11 mouse cellular contexts compared by ENCODE assay signal in genomic region chr15:101135405-101135804, GRCm38 (mm10). TPM values are rescaled to one million over a fixed set of nuclear protein-coding genes. Genes with fewer than 3 reads are reported as not detected.
A peak's percentile ranks its signal among the peaks of the same experiment; 100 is the strongest.
DNase-seq lines count a peak whose midpoint lies in the region; ATAC-seq and TF ChIP-seq lines count a peak whose summit lies in the region.
"Had no signal": no experiment of that assay in that cellular context is flagged by ENCODE, and none has a peak within 500 bp of the region (broad histone marks: within the 10 kb centered on the region; RNA-seq: fewer than 3 reads in every experiment).

No protein-coding gene starts in this region.

- no peak for DNase-seq in heart, postnatal 10 days
- no peak for DNase-seq in neural tube, embryonic 11.5 days (ENCODE audit: low spot score)
- no peak for DNase-seq in neural tube, embryonic 10.5 days (ENCODE audit: extremely low spot score, low spot score)
- DNase-seq in frontal cortex, postnatal 25 days (ENCODE audit: low spot score in 2 of 2) = no peak
- no peak for DNase-seq in forebrain, postnatal 0 days
- DNase-seq in Muller cell, postnatal 12 days (ENCODE audit: inconsistent ontology term) = no peak
- DNase-seq: kidney, adult 2 months; liver, embryonic 13.5 days had no signal

- H3K36me3 ChIP-seq in heart, embryonic 14.5 days (ENCODE audit: control insufficient read depth, insufficient read depth, low read length) = no peaks in the 10 kb centered on the region
- H3K36me3 ChIP-seq in neural tube, embryonic 11.5 days (ENCODE audit: control insufficient read depth, insufficient read depth, low read length) = no peaks in the 10 kb centered on the region
- no peaks in the 10 kb centered on the region for H3K36me3 ChIP-seq in limb, embryonic 15.5 days
- H3K36me3 ChIP-seq in forebrain, postnatal 0 days (ENCODE audit: insufficient read depth) = no peaks in the 10 kb centered on the region
- H3K36me3 ChIP-seq: liver, embryonic 13.5 days had no signal

- H3K27me3 ChIP-seq in heart, embryonic 14.5 days (ENCODE audit: control insufficient read depth, insufficient read depth, low read length) = 0 out of 2 replicates have a peak, but pooled peaks cover 9% of the 10 kb centered on the region
- H3K27me3 ChIP-seq in neural tube, embryonic 11.5 days (ENCODE audit: control insufficient read depth, insufficient read depth, low read length) = peaks cover 3% of the 10 kb centered on the region
- peaks cover 8% of the 10 kb centered on the region; the same call in 1 of the 2 replicates for H3K27me3 ChIP-seq in limb, embryonic 15.5 days
- H3K27me3 ChIP-seq in forebrain, postnatal 0 days (ENCODE audit: insufficient read depth, low read length) = peaks cover 8% of the 10 kb centered on the region; the same call in 1 of the 2 replicates
- H3K27me3 ChIP-seq: CH12.LX had no signal

- intact Hi-C loops in heart, postnatal 10 days (cut with DNase I) = no loop called here

- ATAC-seq in heart, embryonic 14.5 days (ENCODE audit: insufficient number of reproducible peaks, insufficient read depth, low FRiP score, low read depth) = no peak
- no peak for ATAC-seq in neural tube, embryonic 11.5 days (ENCODE audit: insufficient read depth, low FRiP score, low TSS enrichment)
- no peak for ATAC-seq in limb, embryonic 15.5 days (ENCODE audit: insufficient number of reproducible peaks, low FRiP score, low TSS enrichment, low read depth)
- no peak for ATAC-seq in forebrain, postnatal 0 days

- peaks cover 24 to 28% of the 10 kb centered on the region in 2 experiments for H3K4me1 ChIP-seq in heart, embryonic 14.5 days (ENCODE audit: control insufficient read depth in 2 of 2, insufficient read depth in 2 of 2, low read length in 2 of 2)
- peaks cover 17% of the 10 kb centered on the region for H3K4me1 ChIP-seq in neural tube, embryonic 11.5 days (ENCODE audit: control insufficient read depth, insufficient read depth, low read length)
- H3K4me1 ChIP-seq in limb, embryonic 15.5 days = peaks cover 47% of the 10 kb centered on the region
- 0 out of 2 replicates have a peak, but pooled peaks cover 7% of the 10 kb centered on the region for H3K4me1 ChIP-seq in forebrain, postnatal 0 days (ENCODE audit: insufficient read depth)

- no peak overlapping the region; the same call in 1 of the 2 replicates for H3K9ac ChIP-seq in heart, embryonic 14.5 days (ENCODE audit: low read length)
- no peak overlapping the region for H3K9ac ChIP-seq in neural tube, embryonic 11.5 days (ENCODE audit: low read length)
- H3K9ac ChIP-seq in limb, embryonic 15.5 days = no peak overlapping the region
- H3K9ac ChIP-seq in forebrain, postnatal 0 days = no peak overlapping the region
- H3K9ac ChIP-seq: liver, embryonic 13.5 days had no signal

- 65% methylated on average over 8 of the region's 8 CpGs for WGBS in heart, embryonic 14.5 days
- WGBS in neural tube, embryonic 11.5 days = 66% methylated on average over 8 of the region's 8 CpGs
- WGBS in limb, embryonic 15.5 days = 55% methylated on average over 8 of the region's 8 CpGs
- WGBS in forebrain, postnatal 0 days = 71% methylated on average over 8 of the region's 8 CpGs

- TF ChIP-seq CTCF in forebrain, postnatal 0 days (IDR thresholded peaks at IDR 0.05; ENCODE audit: low read depth) = no peak

- no peaks in the 10 kb centered on the region for H3K9me3 ChIP-seq in heart, embryonic 14.5 days (ENCODE audit: control insufficient read depth, low read length)
- no peaks in the 10 kb centered on the region for H3K9me3 ChIP-seq in neural tube, embryonic 11.5 days (ENCODE audit: control insufficient read depth, low read length)
- H3K9me3 ChIP-seq in limb, embryonic 15.5 days = no peaks in the 10 kb centered on the region
- H3K9me3 ChIP-seq in forebrain, postnatal 0 days (ENCODE audit: low read length) = no peaks in the 10 kb centered on the region
- H3K9me3 ChIP-seq: liver, embryonic 13.5 days had no signal

- H3K4me2 ChIP-seq in heart, embryonic 14.5 days (ENCODE audit: low read length) = peak overlapping the region; percentile 34
- peak overlapping the region; percentile 12; the same call in 1 of the 2 replicates for H3K4me2 ChIP-seq in neural tube, embryonic 11.5 days (ENCODE audit: low read depth)
- peak overlapping the region; percentile 25 for H3K4me2 ChIP-seq in limb, embryonic 15.5 days
- no peak overlapping the region for H3K4me2 ChIP-seq in forebrain, postnatal 0 days (ENCODE audit: low read depth)
- H3K4me2 ChIP-seq: liver, embryonic 13.5 days had no signal

- H3K4me3 ChIP-seq in heart, embryonic 14.5 days (ENCODE audit: control insufficient read depth in 1 of 2, insufficient read depth in 1 of 2, low read depth in 1 of 2, low read length in 2 of 2) = no peak overlapping the region; a peak in 2 of 4 replicates
- H3K4me3 ChIP-seq in neural tube, embryonic 11.5 days (ENCODE audit: low read depth, low read length) = no peak overlapping the region; the same call in 1 of the 2 replicates
- H3K4me3 ChIP-seq in limb, embryonic 15.5 days = no peak overlapping the region
- no peak overlapping the region for H3K4me3 ChIP-seq in forebrain, postnatal 0 days (ENCODE audit: low read depth, low read length)
- H3K4me3 ChIP-seq: liver, embryonic 13.5 days had no signal

- no peak overlapping the region for H3K27ac ChIP-seq in heart, embryonic 14.5 days (replicated peaks in 1 of 2; ENCODE audit: control insufficient read depth in 1 of 2, insufficient read depth in 1 of 2, low read depth in 2 of 2, low read length in 2 of 2)
- H3K27ac ChIP-seq in neural tube, embryonic 11.5 days (ENCODE audit: low read depth, low read length) = no peak overlapping the region
- H3K27ac ChIP-seq in limb, embryonic 15.5 days = no peak overlapping the region
- H3K27ac ChIP-seq in forebrain, postnatal 0 days (ENCODE audit: low read depth, low read length) = no peak overlapping the region
- H3K27ac ChIP-seq: liver, embryonic 13.5 days had no signal

RNA-seq across cellular contexts. Expression of gene Acvrl1, which starts 7.1 kb away (rescaled TPM):
- 5.8 and 8.1 TPM in 2 replicates for polyA plus RNA-seq in heart, embryonic 14.5 days (2014; fragmentation: Nextera tagmentation; extraction: Ambion mirVana)
- 10 to 100 TPM; 27.1 to 36.6 TPM for total RNA-seq in heart, postnatal 10 days (2021)
- 5.1 and 5.2 TPM in 2 replicates for polyA plus RNA-seq in neural tube, embryonic 11.5 days (2014; fragmentation: Nextera tagmentation; extraction: Ambion mirVana)
- 16.3 and 17.7 TPM in 2 replicates for polyA plus RNA-seq in limb, embryonic 15.5 days (2015; fragmentation: Nextera tagmentation; extraction: Ambion mirVana)
- 8.7 and 10.7 TPM in 2 replicates for total RNA-seq in forebrain, postnatal 0 days (2014; rRNA removed)
- polyA plus RNA-seq in forebrain, postnatal 0 days (2015; fragmentation: Nextera tagmentation; extraction: Ambion mirVana) = 5.8 and 6.0 TPM in 2 replicates

RNA-seq across cellular contexts. Expression of gene Ankrd33, which starts 19.9 kb away (rescaled TPM):
- polyA plus RNA-seq in heart, embryonic 14.5 days (2014; fragmentation: Nextera tagmentation; extraction: Ambion mirVana) = not detected in 2 replicates
- not detected for total RNA-seq in heart, postnatal 10 days (2021)
- polyA plus RNA-seq in neural tube, embryonic 11.5 days (2014; fragmentation: Nextera tagmentation; extraction: Ambion mirVana) = not detected in 2 replicates
- not detected in 2 replicates for polyA plus RNA-seq in limb, embryonic 15.5 days (2015; fragmentation: Nextera tagmentation; extraction: Ambion mirVana)
- not detected in 2 replicates for total RNA-seq in forebrain, postnatal 0 days (2014; rRNA removed)
- polyA plus RNA-seq in forebrain, postnatal 0 days (2015; fragmentation: Nextera tagmentation; extraction: Ambion mirVana) = not detected in 2 replicates
- total RNA-seq: CH12.LX had no signal
- polyA plus RNA-seq: kidney, adult 2 months; liver, embryonic 13.5 days had no signal

RNA-seq across cellular contexts. Expression of gene Acvr1b, which starts 38.5 kb away (rescaled TPM):
- polyA plus RNA-seq in heart, embryonic 14.5 days (2014; fragmentation: Nextera tagmentation; extraction: Ambion mirVana) = 7.3 and 8.7 TPM in 2 replicates
- 10 to 100 TPM; 18.7 to 20.9 TPM for total RNA-seq in heart, postnatal 10 days (2021)
- polyA plus RNA-seq in neural tube, embryonic 11.5 days (2014; fragmentation: Nextera tagmentation; extraction: Ambion mirVana) = 16.6 and 17.4 TPM in 2 replicates
- polyA plus RNA-seq in limb, embryonic 15.5 days (2015; fragmentation: Nextera tagmentation; extraction: Ambion mirVana) = 8.4 and 10.9 TPM in 2 replicates
- 74.2 and 80.4 TPM in 2 replicates for total RNA-seq in forebrain, postnatal 0 days (2014; rRNA removed)
- 13.2 and 17.4 TPM in 2 replicates for polyA plus RNA-seq in forebrain, postnatal 0 days (2015; fragmentation: Nextera tagmentation; extraction: Ambion mirVana)

RNA-seq across cellular contexts. Expression of gene Fignl2, which starts 57.0 kb away (rescaled TPM):
- polyA plus RNA-seq in heart, embryonic 14.5 days (2014; fragmentation: Nextera tagmentation; extraction: Ambion mirVana) = 0.20 and 0.26 TPM in 2 replicates
- 1 to 10 TPM; 3.5 to 3.9 TPM for total RNA-seq in heart, postnatal 10 days (2021)
- 1.6 and 1.7 TPM in 2 replicates for polyA plus RNA-seq in neural tube, embryonic 11.5 days (2014; fragmentation: Nextera tagmentation; extraction: Ambion mirVana)
- 0.09 and 0.12 TPM in 2 replicates for polyA plus RNA-seq in limb, embryonic 15.5 days (2015; fragmentation: Nextera tagmentation; extraction: Ambion mirVana)
- total RNA-seq in forebrain, postnatal 0 days (2014; rRNA removed) = 0.85 and 1.3 TPM in 2 replicates
- 0.06 TPM in 1 of 2 replicates, not detected in the other for polyA plus RNA-seq in forebrain, postnatal 0 days (2015; fragmentation: Nextera tagmentation; extraction: Ambion mirVana)
- total RNA-seq: CH12.LX had no signal
